Mouse (Mus musculus) thymus, postnatal 25 days (tissue): ENCODE measurements around the gene 3830406C13Rik.

Source experiments
- DNase-seq: peaks from one replicate; pipeline ENCODE4 v3.0.0; 2022

The 3830406C13Rik gene

DNA sequence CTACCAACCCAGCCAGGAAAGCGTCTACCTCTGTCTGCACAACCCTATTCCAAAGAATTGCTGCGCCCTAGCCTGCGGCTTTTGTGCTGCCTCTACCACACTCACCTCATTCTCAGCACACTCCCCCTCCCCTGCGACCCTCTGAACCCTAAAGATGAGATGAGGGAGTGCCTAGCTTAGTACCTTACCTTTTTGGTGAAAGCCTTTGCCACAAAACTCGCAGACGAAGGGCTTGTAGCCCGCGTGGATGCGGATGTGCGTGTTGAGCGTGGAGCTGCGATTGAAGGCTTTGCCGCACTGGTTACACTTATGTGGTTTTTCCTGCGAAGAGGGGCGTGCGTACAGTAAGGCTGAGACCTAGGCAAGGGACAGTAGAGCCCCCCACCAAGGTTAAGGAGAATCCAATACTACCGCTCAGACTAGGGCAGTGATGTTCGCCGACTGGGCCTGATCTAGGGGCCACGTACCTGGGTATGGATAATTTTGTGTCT lies 59.5 kb downstream of the 3830406C13Rik start:
- no peak for DNase-seq

DNA sequence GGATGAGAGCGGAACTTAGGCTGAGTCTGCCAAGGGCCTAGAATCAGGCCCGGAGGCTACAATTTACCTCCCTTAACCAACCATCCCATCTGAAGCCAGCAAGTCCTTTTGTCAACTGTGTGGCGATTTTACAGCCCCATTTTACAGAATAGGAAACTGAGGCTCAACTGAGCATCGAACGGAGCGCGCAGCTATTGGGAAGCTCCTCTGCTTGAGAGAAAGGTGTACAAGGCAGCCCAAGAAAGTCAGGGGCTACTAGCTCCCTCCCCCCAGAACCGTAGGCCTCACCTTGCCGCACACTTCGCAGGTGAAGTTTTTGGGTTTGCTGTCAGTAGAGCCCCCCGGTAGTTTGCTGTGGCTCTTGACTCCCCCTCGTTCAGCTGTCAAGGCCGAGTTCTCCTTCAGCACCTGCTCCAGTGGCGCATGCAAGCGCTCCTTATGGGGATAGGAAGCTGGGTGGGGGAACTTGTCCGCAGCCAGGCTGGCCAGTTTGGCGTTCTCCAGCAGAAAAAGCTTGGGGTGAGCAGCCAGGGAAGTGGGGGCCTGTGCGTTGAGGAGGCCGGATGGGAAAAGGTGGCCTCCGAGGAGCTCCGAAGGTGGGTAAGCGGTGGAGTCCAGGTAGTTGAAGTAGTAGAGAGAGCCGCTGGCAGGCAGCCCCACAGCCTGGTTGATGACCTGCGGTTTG lies 60.2 kb downstream of the 3830406C13Rik start:
- DNase-seq: no peak

DNA sequence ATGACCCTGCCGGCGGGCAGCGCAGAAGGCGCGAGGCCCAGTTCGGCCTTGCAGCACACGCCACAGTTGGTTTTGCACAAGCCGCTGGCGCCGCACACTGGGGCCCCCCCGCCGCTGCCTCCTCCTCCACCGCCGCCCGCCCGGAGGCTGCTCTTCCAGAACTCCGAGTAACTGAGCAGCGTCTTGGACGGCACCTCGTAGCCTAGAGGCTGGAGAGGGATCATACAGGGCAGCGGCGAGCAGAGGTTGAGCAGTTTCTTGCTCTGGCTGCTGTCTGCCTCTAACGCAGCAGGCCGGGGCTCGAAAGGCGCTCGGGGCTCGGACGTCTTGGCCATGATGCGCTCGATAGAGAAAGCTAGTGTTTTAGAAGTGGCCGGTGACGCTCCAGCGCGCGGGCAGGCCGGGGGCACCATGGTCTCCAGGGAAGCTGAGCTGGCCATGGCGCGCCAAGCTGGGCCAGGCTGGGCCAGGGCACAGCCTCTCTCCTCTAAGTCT lies 60.8 kb downstream of the 3830406C13Rik start:
- DNase-seq: no peak

DNA sequence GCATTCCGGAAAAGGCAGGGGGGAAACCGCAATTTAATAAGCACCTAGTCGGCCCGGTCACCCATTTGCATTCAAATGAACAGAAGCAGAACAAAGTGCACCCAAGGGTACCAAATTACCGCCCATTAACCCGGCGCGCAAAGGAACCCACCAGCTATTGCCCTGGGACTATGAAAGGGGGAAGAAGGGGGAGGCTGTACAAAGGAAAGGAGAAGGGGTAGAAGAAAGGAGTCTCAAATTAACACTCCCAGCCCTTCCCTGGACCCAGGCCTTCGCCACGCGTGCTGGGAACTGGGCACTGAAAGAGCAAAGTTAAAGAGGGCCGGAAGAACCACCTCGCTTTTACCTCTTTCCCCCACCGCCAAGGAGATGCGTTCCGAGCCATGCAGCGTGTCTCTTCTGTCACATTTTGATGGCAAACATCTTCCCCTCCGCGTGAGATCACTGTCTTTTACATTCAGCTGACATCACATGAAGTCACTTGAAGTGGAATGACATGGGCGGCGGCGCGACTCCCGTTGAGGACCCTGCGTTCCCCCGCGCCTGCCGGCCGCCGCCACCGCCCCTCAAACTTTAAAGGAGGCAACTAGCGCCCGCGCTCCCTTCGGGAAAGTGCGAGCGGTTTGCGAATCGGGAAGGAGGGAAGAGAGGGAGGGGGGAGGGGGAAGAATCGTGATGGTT lies 61.4 kb downstream of the 3830406C13Rik start:
- no peak for DNase-seq

DNA sequence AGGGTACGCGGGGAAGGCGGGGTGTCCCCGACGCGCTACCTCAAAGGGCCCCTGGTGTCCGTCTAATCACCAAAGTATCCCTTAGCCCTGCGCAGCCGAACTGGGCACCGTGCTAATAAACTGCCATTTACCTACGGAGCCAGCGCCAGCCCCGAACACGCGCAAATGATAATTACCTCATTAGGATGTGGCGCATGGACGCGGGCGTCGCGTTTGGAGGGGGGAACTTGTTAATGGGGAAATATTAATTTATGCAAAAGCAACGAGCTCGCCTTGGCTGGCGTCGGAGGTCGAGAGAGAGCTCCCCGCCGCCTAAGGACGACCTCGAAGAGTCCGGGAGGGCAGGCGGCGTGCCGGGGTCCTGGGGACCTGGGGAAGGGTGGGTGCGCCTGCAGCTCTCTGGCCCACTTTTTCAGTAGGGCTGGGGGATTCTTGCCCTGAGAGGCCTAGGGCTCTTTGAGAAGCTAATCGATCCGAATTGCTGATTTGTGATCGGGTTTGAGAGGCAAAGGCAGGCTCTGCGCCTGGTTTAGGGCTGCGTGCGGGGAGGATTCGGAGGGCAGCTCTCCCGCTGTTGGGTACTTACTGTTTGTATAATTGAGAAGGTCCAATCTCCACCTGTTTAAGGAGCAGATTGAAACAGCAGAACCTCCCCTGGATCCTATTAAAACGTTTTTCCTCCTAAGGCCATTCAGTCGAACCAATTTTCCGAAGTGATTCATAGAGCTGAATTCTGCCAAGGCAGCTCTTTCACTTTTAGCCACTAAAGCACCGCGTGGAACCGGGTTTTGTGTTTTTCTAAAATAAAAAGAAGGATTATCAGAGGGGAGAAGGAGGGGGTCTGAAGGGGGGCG lies 62.3 kb downstream of the 3830406C13Rik start:
- DNase-seq: no peak

DNA sequence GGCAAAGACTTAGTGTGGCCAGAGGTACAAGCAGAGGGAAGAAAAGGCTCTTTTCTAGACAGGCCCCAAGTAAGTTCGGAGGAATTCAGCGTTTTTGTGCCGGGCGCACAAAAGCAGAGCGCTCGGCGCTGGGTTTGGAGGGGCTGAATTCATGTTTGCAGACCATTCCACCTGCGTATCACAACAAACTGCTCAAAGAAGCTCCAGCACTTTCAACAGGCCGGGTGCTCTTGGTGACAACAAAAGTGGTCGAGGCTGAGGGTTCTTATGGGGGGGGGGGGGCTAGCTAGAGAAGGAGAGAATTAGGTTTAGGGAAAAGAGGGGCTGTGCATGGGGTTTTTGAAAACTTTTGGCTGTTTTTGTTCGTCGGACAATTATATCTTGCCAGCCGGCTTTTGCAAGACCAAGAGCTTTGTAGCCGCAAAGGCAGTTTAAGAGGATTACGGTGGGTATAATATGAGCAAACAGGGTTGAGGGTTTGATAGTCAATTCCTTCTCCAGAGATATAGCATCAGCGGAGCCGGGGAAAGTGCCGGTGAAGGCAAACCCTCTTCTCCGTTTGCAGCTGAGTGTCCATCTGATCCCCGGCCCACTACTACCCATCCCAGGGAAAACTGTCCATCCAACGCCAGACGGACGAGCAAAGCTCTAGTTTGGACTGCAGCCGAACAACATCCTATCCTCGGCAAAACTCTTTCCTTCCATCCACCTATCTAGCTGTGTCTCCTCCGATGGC lies 63.1 kb downstream of the 3830406C13Rik start:
- no peak for DNase-seq

DNA sequence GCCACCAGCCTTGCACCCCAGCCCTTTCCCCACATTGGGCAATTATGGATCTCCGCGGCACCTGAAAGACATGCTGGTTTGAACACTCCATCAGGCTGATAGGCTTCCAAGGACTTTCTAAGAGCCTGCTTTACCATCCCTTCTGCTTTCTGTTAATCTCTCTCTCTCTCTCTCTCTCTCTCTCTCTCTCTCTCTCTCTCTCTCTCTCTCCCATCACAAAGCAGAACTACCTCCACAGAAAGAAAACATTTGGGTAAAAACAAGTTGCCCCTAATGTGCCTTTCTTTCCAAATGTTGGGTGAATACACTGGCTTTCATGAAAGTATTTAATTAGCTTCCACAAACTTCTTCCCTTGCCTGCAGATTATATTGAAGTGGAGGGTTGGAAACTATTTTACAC lies 64.1 kb downstream of the 3830406C13Rik start, which contains the start of gene Fezf2:
Gene Fezf2, minus strand, starts transcription at position 101 of the 400 bp plus-strand sequence.
- no peak for DNase-seq

DNA sequence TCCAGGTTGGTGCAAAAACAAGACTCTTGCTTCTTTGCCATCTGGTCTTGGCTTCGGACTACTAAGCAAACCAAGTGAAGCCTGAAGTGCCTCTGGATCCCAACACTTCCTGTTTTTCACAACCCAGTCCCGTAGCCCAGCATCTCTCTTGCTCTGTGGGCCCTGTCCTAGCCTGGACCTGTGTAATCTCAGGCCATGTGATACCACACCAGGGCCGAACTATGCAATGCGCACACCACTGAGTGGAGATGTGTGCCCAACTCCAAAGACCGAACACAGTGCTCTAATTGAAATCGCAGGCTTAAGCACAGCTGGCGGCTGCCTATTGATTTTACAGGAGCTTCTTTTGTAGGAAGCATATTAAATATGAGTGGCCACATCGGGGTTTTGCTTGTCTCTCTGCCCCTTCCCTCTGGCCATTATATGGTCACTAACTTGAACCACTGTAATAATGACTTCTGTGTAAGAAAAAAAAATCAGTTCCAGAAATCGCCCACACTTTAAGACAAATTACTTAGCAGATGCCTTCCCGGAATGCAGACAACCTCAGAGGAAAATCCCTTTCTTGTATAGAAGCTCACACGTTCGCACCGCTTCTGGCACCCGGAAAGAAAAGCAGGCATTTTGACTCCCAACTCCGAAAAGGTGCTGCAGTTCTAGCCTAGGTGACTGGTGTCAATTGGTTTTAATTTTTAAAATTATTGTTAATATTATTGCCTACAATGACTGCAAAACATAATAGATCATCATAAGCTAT lies 65.5 kb downstream of the 3830406C13Rik start:
- DNase-seq: no peak

DNA sequence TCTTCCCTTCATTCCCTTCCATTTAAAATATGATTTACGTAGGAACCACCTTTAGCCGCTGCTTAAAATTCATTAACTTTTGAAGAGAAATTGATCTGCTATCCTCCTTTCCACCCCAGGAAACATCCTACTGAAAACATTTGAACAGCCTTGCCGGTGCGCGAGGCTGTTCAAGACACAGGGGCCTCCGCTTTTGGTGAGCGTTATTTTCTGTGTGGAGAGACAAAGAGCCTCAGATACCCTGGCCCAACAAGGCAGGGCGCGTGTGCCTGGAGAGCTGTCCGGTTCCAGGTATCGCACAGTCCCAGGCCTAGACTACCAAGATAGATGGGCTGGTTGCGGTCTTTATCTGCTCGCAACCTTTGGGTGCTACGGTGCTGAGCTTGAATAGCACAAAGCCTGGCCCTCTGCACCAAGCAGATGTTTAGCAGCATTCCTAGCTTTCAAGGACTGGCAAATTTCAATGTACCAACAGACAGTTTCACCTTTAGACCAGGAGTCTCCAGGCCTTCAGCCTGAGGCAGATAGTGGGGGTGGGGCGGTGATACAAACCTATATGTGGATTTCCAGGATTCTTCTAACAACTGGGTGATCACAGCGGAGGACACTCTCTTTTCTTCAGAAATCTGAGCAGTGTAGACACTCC lies 66.4 kb downstream of the 3830406C13Rik start:
- no peak for DNase-seq
